Mouse (Mus musculus): ENCODE results near the gene Cebpg. TPM values are rescaled to one million over a fixed set of nuclear protein-coding genes. Genes with fewer than 3 reads are reported as not detected.

Gene Cebpg
- polyA plus RNA-seq, 1 experiment from 2014 or later = 28.3 TPM

- Histone ChIP-seq H3K9me3 (ENCODE audit: control insufficient read depth, low read length) (no peaks in the 10 kb centered on the region), H3K36me3 (replicated peaks; ENCODE audit: control insufficient read depth, insufficient read depth) (no peaks in the 10 kb centered on the region), H3K4me2 (replicated peaks) (no peak overlapping the region), H3K27ac (no peak overlapping the region), H3K4me1 (replicated peaks; ENCODE audit: control insufficient read depth, insufficient read depth, low read length) (0 out of 2 replicates have a peak, but pooled peaks cover 2% of the 10 kb centered on the region), H3K9ac (no peak overlapping the region), H3K4me3 (replicated peaks; ENCODE audit: low read length) (no peak overlapping the region), H3K27me3 (ENCODE audit: control insufficient read depth, insufficient read depth, low read length) (no peaks in the 10 kb centered on the region)
- DNase-seq (ENCODE audit: low spot score) (no peak), ATAC-seq (ENCODE audit: low FRiP score) (no peak)
- 55% methylated on average over 10 of the region's 10 CpGs for WGBS
Observed at GRCm38 (mm10) chr7:35080843-35081338, 24.5 kb upstream of the Cebpg start.

- Histone ChIP-seq H3K36me3 (replicated peaks; ENCODE audit: control insufficient read depth, insufficient read depth) (no peaks in the 10 kb centered on the region), H3K27me3 (ENCODE audit: control insufficient read depth, insufficient read depth, low read length) (no peaks in the 10 kb centered on the region), H3K4me1 (replicated peaks; ENCODE audit: control insufficient read depth, insufficient read depth, low read length) (no peaks in the 10 kb centered on the region), H3K9me3 (ENCODE audit: control insufficient read depth, low read length) (no peaks in the 10 kb centered on the region), H3K4me2 (replicated peaks) (no peak overlapping the region), H3K4me3 (replicated peaks; ENCODE audit: low read length) (no peak overlapping the region), H3K27ac (no peak overlapping the region), H3K9ac (no peak overlapping the region)
- WGBS = 33% methylated on average over 5 of the region's 5 CpGs
- ATAC-seq (ENCODE audit: low FRiP score) = no peak
- DNase-seq (ENCODE audit: low spot score) = no peak
Observed at GRCm38 (mm10) chr7:35076645-35077044, 20.3 kb upstream of the Cebpg start.

- no peak overlapping the region for H3K9ac ChIP-seq
- DNase-seq (ENCODE audit: low spot score) = no peak
- H3K27ac ChIP-seq = no peak overlapping the region
- H3K4me1 ChIP-seq (replicated peaks; ENCODE audit: control insufficient read depth, insufficient read depth, low read length) = no peaks in the 10 kb centered on the region
- 32% methylated on average over 8 of the region's 8 CpGs for WGBS
- no peak overlapping the region for H3K4me3 ChIP-seq (replicated peaks; ENCODE audit: low read length)
- no peak overlapping the region for H3K4me2 ChIP-seq (replicated peaks)
- no peaks in the 10 kb centered on the region for H3K36me3 ChIP-seq (replicated peaks; ENCODE audit: control insufficient read depth, insufficient read depth)
- no peaks in the 10 kb centered on the region for H3K9me3 ChIP-seq (ENCODE audit: control insufficient read depth, low read length)
- no peaks in the 10 kb centered on the region for H3K27me3 ChIP-seq (ENCODE audit: control insufficient read depth, insufficient read depth, low read length)
- ATAC-seq (ENCODE audit: low FRiP score) = peak; percentile 51; the same call in 1 of the 2 replicates
Observed at GRCm38 (mm10) chr7:35066640-35067212, 10.4 kb upstream of the Cebpg start.

- no peak overlapping the region for H3K4me2 ChIP-seq (replicated peaks)
- no peak overlapping the region for H3K9ac ChIP-seq
- no peak for ATAC-seq (ENCODE audit: low FRiP score)
- H3K27ac ChIP-seq = no peak overlapping the region
- H3K9me3 ChIP-seq (ENCODE audit: control insufficient read depth, low read length) = no peaks in the 10 kb centered on the region
- no peaks in the 10 kb centered on the region for H3K4me1 ChIP-seq (replicated peaks; ENCODE audit: control insufficient read depth, insufficient read depth, low read length)
- H3K27me3 ChIP-seq (ENCODE audit: control insufficient read depth, insufficient read depth, low read length) = no peaks in the 10 kb centered on the region
- H3K36me3 ChIP-seq (replicated peaks; ENCODE audit: control insufficient read depth, insufficient read depth) = no peaks in the 10 kb centered on the region
- WGBS = 72% methylated on average over 3 of the region's 3 CpGs
- DNase-seq (ENCODE audit: low spot score) = no peak
- no peak overlapping the region for H3K4me3 ChIP-seq (replicated peaks; ENCODE audit: low read length)
Observed at GRCm38 (mm10) chr7:35065958-35066357, 9.6 kb upstream of the Cebpg start.

GRCm38 (mm10) chr7:35064286-35065258 is 8.2 kb upstream of the Cebpg start:
- no peak overlapping the region for H3K27ac ChIP-seq
- no peak for ATAC-seq (ENCODE audit: low FRiP score)
- H3K4me1 ChIP-seq (replicated peaks; ENCODE audit: control insufficient read depth, insufficient read depth, low read length) = no peaks in the 10 kb centered on the region
- H3K9ac ChIP-seq = no peak overlapping the region
- H3K36me3 ChIP-seq (replicated peaks; ENCODE audit: control insufficient read depth, insufficient read depth) = no peaks in the 10 kb centered on the region
- DNase-seq (ENCODE audit: low spot score) = peak; percentile 55
- no peaks in the 10 kb centered on the region for H3K27me3 ChIP-seq (ENCODE audit: control insufficient read depth, insufficient read depth, low read length)
- WGBS = 72% methylated on average over 14 of the region's 14 CpGs
- H3K4me3 ChIP-seq (replicated peaks; ENCODE audit: low read length) = no peak overlapping the region
- no peak overlapping the region for H3K4me2 ChIP-seq (replicated peaks)
- H3K9me3 ChIP-seq (ENCODE audit: control insufficient read depth, low read length) = no peaks in the 10 kb centered on the region

- no peaks in the 10 kb centered on the region for H3K36me3 ChIP-seq (replicated peaks; ENCODE audit: control insufficient read depth, insufficient read depth)
- 76% methylated on average over 5 of the region's 5 CpGs for WGBS
- no peak overlapping the region for H3K4me3 ChIP-seq (replicated peaks; ENCODE audit: low read length)
- no peaks in the 10 kb centered on the region for H3K9me3 ChIP-seq (ENCODE audit: control insufficient read depth, low read length)
- no peak for ATAC-seq (ENCODE audit: low FRiP score)
- H3K27me3 ChIP-seq (ENCODE audit: control insufficient read depth, insufficient read depth, low read length) = no peaks in the 10 kb centered on the region
- H3K27ac ChIP-seq = no peak overlapping the region
- H3K4me2 ChIP-seq (replicated peaks) = no peak overlapping the region
- H3K9ac ChIP-seq = no peak overlapping the region
- peaks cover 11% of the 10 kb centered on the region for H3K4me1 ChIP-seq (replicated peaks; ENCODE audit: control insufficient read depth, insufficient read depth, low read length)
- no peak for DNase-seq (ENCODE audit: low spot score)
Observed at GRCm38 (mm10) chr7:35059467-35059866, 3.1 kb upstream of the Cebpg start.

- Histone ChIP-seq H3K4me2 (replicated peaks) (no peak overlapping the region), H3K4me3 (replicated peaks; ENCODE audit: low read length) (no peak overlapping the region), H3K27me3 (ENCODE audit: control insufficient read depth, insufficient read depth, low read length) (no peaks in the 10 kb centered on the region), H3K9me3 (ENCODE audit: control insufficient read depth, low read length) (no peaks in the 10 kb centered on the region), H3K27ac (no peak overlapping the region), H3K36me3 (replicated peaks; ENCODE audit: control insufficient read depth, insufficient read depth) (no peaks in the 10 kb centered on the region), H3K4me1 (replicated peaks; ENCODE audit: control insufficient read depth, insufficient read depth, low read length) (peaks cover 11% of the 10 kb centered on the region), H3K9ac (no peak overlapping the region)
- ATAC-seq (ENCODE audit: low FRiP score) (no peak), DNase-seq (ENCODE audit: low spot score) (no peak)
- WGBS = 91% methylated on average over 1 of the region's 1 CpGs
Observed at GRCm38 (mm10) chr7:35058329-35058728, 2.0 kb upstream of the Cebpg start.

GRCm38 (mm10) chr7:35057569-35057968 is 1.2 kb upstream of the Cebpg start:
- Histone ChIP-seq H3K4me2 (replicated peaks) (no peak overlapping the region), H3K27me3 (ENCODE audit: control insufficient read depth, insufficient read depth, low read length) (no peaks in the 10 kb centered on the region), H3K9me3 (ENCODE audit: control insufficient read depth, low read length) (no peaks in the 10 kb centered on the region), H3K36me3 (replicated peaks; ENCODE audit: control insufficient read depth, insufficient read depth) (no peaks in the 10 kb centered on the region), H3K27ac (no peak overlapping the region), H3K4me3 (replicated peaks; ENCODE audit: low read length) (no peak overlapping the region), H3K4me1 (replicated peaks; ENCODE audit: control insufficient read depth, insufficient read depth, low read length) (peaks cover 11% of the 10 kb centered on the region), H3K9ac (no peak overlapping the region)
- DNase-seq (ENCODE audit: low spot score) = no peak
- no peak for ATAC-seq (ENCODE audit: low FRiP score)
- WGBS = 89% methylated on average over 4 of the region's 4 CpGs

- Histone ChIP-seq H3K4me2 (replicated peaks) (peak overlapping the region; percentile 82), H3K4me3 (replicated peaks; ENCODE audit: low read length) (peak overlapping the region; percentile 69), H3K9ac (peak overlapping the region; percentile 76), H3K36me3 (replicated peaks; ENCODE audit: control insufficient read depth, insufficient read depth) (no peaks in the 10 kb centered on the region), H3K4me1 (replicated peaks; ENCODE audit: control insufficient read depth, insufficient read depth, low read length) (peaks cover 11% of the 10 kb centered on the region), H3K9me3 (ENCODE audit: control insufficient read depth, low read length) (no peaks in the 10 kb centered on the region), H3K27ac (no peak overlapping the region; the same call in 1 of the 2 replicates), H3K27me3 (ENCODE audit: control insufficient read depth, insufficient read depth, low read length) (no peaks in the 10 kb centered on the region)
- ATAC-seq (ENCODE audit: low FRiP score) = no peak
- no peak for DNase-seq (ENCODE audit: low spot score)
- 28% methylated on average over 10 of the region's 10 CpGs for WGBS
Observed at GRCm38 (mm10) chr7:35056999-35057398, 626 bp upstream of the Cebpg start.

Data from hindbrain, embryonic 14.5 days (tissue).